Mouse (Mus musculus) embryonic facial prominence, embryonic 15.5 days (tissue): ENCODE measurements around the gene Itga9. TPM values are rescaled to one million over a fixed set of nuclear protein-coding genes. Genes with fewer than 3 reads are reported as not detected.

Source experiments
- ATAC-seq: fragments of 200-750 bp; cut with Nextera tagmentation; 2 replicates; pipeline ENCODE4 v1.8.0; 2017; ENCODE audit warnings: low read depth, moderate TSS enrichment; ENCODE audit not compliant: insufficient number of reproducible peaks, low FRiP score, low TSS enrichment
- H3K27ac ChIP-seq: fragments of 300-500 bp; sonication (generic); replicated peaks from 2 replicates; pipeline ENCODE4 v1.5.1; 2015; ENCODE audit warnings: mild to moderate bottlenecking, inconsistent platforms
- H3K27me3 ChIP-seq: fragments of 300-500 bp; sonication (generic); 2 replicates; pipeline ENCODE4 v1.6.1; 2015; ENCODE audit warnings: inconsistent platforms
- H3K36me3 ChIP-seq: fragments of 300-500 bp; sonication (generic); 2 replicates; pipeline ENCODE4 v1.6.1; 2015; ENCODE audit warnings: mild to moderate bottlenecking, inconsistent platforms
- H3K4me1 ChIP-seq: fragments of 300-500 bp; sonication (generic); 2 replicates; pipeline ENCODE4 v1.6.1; 2015; ENCODE audit warnings: inconsistent platforms
- H3K4me2 ChIP-seq: fragments of 300-500 bp; sonication (generic); replicated peaks from 2 replicates; pipeline ENCODE4 v1.6.1; 2015; ENCODE audit warnings: mild to moderate bottlenecking, inconsistent platforms
- H3K4me3 ChIP-seq: fragments of 300-500 bp; sonication (generic); replicated peaks from 2 replicates; pipeline ENCODE4 v1.5.1; 2015; ENCODE audit warnings: mild to moderate bottlenecking, inconsistent platforms
- H3K9ac ChIP-seq: fragments of 300-500 bp; sonication (generic); 2 replicates; pipeline ENCODE4 v1.6.1; 2015; ENCODE audit warnings: inconsistent platforms
- H3K9me3 ChIP-seq: fragments of 300-500 bp; sonication (generic); replicated peaks from 2 replicates; pipeline ENCODE4 v1.6.1; 2016; ENCODE audit warnings: inconsistent platforms
- WGBS: fragments of 180-500 bp; shearing (Covaris S2); methylation state at CpG from one replicate; pipeline ENCODE4 v1.1.7; 2015; 5-methylcytosine and 5-hydroxymethylcytosine counted together
- polyA plus RNA-seq: library from polyadenylated mRNA; unstranded; fragments of >200 nt; fragmentation: Nextera tagmentation; extraction: Ambion mirVana; gene quantifications from 2 replicates; pipeline ENCODE4 v1.2.1, GENCODE M21; 2015

Gene Itga9
- polyA plus RNA-seq, 1 experiment from 2014 or later: 14.7 TPM

DNA sequence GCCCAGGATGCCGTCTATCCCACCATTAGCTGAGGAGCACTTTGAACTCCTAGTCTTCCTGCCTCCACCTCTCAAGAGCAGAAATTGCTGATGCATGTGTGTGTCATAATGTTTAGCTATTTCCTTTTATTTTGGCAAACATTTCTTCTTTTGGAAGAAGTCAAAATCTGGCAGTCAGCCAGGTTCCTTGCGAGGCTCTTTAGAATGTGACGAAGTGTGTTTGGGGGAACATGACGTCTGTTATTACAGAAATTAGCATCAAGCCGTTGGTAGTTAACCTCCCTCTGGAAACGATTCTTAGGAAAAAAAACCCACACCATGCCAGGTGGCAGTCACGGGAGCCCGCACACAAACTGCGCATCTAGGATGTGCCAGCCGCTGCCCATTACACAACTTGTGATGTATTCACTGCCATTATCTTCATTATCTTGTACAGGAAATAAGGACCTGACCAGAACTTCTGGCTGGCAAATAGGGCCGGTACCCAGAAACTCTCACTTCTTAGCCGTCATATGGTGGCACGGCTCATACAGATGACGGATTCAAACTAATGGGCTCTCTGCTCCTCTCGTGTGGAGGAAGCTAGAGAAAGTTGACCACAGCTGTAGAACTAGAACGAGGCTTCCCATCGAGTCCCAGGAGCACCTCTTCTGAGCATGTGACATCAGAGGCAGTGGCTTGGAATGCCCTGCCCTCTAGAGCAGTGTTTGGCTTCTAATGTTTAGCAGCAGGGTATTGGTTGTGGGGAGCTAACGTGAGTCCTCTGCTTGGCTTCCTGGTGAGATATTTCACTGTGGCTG is 99.9 kb downstream of the Itga9 start:
- Histone ChIP-seq H3K4me1 (peaks cover 28% of the 10 kb centered on the region), H3K4me3 (no peak overlapping the region), H3K36me3 (peaks cover 5% of the 10 kb centered on the region; the same call in 1 of the 2 replicates), H3K27ac (no peak overlapping the region; the same call in 1 of the 2 replicates), H3K9me3 (no peaks in the 10 kb centered on the region), H3K27me3 (no peaks in the 10 kb centered on the region), H3K9ac (no peak overlapping the region), H3K4me2 (no peak overlapping the region)
- WGBS: 32% methylated on average over 18 of the region's 18 CpGs
- ATAC-seq: 0 out of 2 replicates have a peak, but pooled peaks have one; percentile 16

DNA sequence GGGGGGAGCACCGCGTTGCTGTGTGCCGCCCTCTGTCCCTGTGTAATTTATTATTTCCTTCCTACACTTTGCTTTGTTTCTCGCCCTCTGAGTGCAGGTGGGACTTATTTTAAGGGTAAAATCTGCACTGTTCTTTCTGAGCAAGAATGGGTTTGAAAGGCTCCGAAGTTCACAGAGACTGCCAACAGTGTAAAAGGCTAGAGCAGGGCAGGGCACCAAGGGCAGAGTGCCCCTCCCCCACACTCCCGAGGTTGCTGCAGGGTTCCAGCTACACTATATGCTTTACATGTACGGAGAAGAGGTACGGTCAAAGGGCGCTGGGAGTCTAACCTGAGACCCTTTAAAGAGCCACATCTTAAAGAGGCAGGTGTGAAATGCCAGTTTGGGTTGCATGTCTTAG is 104.1 kb downstream of the Itga9 start:
- Histone ChIP-seq H3K9me3 (no peaks in the 10 kb centered on the region), H3K27ac (no peak overlapping the region), H3K4me1 (peaks cover 12% of the 10 kb centered on the region), H3K4me2 (no peak overlapping the region), H3K9ac (no peak overlapping the region), H3K27me3 (no peaks in the 10 kb centered on the region), H3K36me3 (peaks cover 5% of the 10 kb centered on the region; the same call in 1 of the 2 replicates), H3K4me3 (no peak overlapping the region)
- WGBS: 70% methylated on average over 9 of the region's 9 CpGs
- ATAC-seq: no peak

DNA sequence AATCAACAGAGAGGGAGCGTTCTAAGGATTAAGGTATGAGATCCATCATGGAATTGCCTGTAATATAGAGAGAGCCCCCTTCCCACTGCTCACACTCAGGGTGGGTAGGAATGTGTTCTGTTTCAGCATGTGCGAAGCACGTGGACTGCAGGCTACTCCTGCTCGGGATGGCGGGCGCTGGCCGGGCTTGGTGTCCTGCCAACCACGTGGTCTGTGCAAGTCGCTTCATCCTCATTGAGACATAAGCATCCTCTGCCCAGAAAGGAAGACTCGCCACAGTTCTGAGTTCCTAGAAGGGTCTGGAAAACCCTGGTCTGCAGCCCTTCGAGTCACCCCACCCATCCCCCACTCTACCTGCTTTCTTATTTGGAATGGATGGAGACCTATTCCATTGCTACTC is 105.3 kb downstream of the Itga9 start:
- Histone ChIP-seq H3K4me1 (peaks cover 1% of the 10 kb centered on the region), H3K36me3 (peaks cover 5% of the 10 kb centered on the region; the same call in 1 of the 2 replicates), H3K27ac (no peak overlapping the region), H3K27me3 (no peaks in the 10 kb centered on the region), H3K4me3 (no peak overlapping the region), H3K9ac (no peak overlapping the region), H3K4me2 (no peak overlapping the region), H3K9me3 (no peaks in the 10 kb centered on the region)
- WGBS: 61% methylated on average over 11 of the region's 11 CpGs
- 0 out of 2 replicates have a peak, but pooled peaks have one; percentile 12 for ATAC-seq

DNA sequence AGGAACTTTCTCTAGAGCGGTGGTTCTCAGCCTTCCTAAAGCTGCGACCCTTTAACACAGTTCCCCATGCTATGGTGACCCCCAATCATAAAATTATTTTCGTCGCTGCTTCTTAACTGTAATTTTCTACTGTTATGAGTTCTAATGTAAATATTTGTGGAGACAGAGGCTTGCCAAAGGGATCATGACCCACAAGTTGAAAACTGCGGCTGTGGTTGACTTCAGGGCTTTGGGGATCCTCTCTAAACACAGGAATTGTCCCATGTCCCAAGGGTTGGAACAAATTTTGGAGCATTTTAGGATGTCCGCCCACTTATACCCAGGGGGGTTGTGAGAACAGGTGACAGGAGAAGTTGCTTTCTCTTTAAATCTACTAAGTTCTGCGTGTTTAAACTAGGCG is 107.0 kb downstream of the Itga9 start:
- H3K27me3 ChIP-seq: no peaks in the 10 kb centered on the region
- 80% methylated on average over 8 of the region's 8 CpGs for WGBS
- H3K27ac ChIP-seq: no peak overlapping the region
- no peaks in the 10 kb centered on the region for H3K9me3 ChIP-seq
- no peak for ATAC-seq
- no peak overlapping the region for H3K4me3 ChIP-seq
- H3K4me2 ChIP-seq: no peak overlapping the region
- H3K9ac ChIP-seq: no peak overlapping the region
- H3K4me1 ChIP-seq: 0 out of 2 replicates have a peak, but pooled peaks cover 14% of the 10 kb centered on the region
- H3K36me3 ChIP-seq: no peaks in the 10 kb centered on the region; the same call in 1 of the 2 replicates

DNA sequence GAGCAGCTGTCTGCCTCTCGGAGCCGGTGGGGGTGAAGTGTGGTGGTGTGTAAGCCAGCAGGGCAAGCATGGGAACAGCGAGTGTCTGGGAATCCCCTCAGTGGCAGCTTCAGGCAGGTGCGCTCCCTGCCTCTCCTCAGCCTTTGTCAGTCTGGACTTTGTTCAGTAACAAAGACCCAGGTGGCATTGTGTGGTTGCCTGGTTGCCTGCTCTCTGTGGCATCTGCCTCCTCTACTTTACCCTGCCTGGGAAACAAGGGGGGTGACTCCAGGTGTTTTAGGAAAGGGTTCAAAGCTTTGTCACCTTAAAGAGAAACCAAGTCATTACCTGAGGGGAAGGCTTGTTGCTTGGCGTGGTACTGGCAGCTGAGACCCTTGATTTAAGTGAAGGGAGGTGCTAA is 108.0 kb downstream of the Itga9 start:
- Histone ChIP-seq H3K27me3 (no peaks in the 10 kb centered on the region), H3K36me3 (no peaks in the 10 kb centered on the region; the same call in 1 of the 2 replicates), H3K4me1 (0 out of 2 replicates have a peak, but pooled peaks cover 14% of the 10 kb centered on the region), H3K9ac (no peak overlapping the region), H3K4me2 (no peak overlapping the region), H3K4me3 (no peak overlapping the region), H3K27ac (no peak overlapping the region), H3K9me3 (no peaks in the 10 kb centered on the region)
- ATAC-seq: peak; percentile 31; the same call in 1 of the 2 replicates
- WGBS: 77% methylated on average over 5 of the region's 5 CpGs

DNA sequence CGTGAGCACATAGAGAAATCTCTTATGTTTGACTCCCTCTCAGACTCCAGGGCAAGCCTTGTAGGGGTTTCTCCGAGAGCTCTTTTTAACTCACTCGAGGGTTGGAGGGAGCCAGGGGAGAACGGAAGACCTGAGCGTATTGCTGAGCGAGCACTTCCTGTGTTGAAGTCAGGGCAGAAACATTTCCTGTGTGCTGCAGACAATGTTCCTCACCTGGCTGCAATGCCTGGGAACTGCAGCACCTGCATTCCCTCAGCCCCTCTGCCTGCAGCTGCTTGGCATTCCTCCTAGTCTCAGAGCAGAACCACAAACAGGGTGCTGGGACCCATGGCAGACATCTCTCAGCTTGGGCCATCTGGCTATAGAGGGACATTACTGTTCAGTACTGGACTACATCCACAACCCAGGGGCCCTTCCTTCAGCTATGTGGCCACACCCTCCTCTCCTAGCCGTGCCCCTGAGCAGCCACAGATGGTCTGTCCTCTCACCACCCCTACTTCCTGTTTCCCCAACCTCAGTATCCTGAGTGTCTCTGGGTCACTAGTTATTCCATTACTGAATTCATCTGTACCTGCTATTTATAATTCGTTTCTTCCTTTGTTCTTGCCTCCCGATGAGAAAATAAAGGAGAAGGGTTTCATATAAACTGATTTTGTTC is 109.6 kb downstream of the Itga9 start:
- ATAC-seq: no peak
- Histone ChIP-seq H3K4me2 (no peak overlapping the region), H3K9ac (no peak overlapping the region), H3K9me3 (no peaks in the 10 kb centered on the region), H3K4me3 (no peak overlapping the region), H3K27ac (no peak overlapping the region), H3K36me3 (no peaks in the 10 kb centered on the region; the same call in 1 of the 2 replicates), H3K27me3 (no peaks in the 10 kb centered on the region), H3K4me1 (0 out of 2 replicates have a peak, but pooled peaks cover 14% of the 10 kb centered on the region)
- 78% methylated on average over 9 of the region's 9 CpGs for WGBS

DNA sequence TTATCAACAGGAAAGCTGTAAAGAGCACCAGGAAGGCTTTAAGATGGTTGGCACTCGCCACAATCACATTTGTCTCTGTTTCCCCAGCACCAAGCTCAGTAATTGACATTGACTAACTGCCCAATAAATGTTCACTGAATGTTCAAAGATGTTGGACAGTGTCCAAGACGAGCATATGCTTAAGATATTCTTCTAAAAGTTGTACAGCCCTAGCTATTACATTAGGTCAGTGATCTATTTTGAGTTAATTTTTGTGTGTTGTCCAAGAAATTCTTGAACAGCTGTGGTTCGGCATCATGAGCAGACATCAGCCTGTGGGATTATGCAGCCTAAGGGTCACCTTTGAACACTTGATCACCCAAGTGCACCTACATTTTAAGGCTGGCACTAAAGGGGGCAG is 110.9 kb downstream of the Itga9 start:
- no peak overlapping the region for H3K4me2 ChIP-seq
- ATAC-seq: no peak

DNA sequence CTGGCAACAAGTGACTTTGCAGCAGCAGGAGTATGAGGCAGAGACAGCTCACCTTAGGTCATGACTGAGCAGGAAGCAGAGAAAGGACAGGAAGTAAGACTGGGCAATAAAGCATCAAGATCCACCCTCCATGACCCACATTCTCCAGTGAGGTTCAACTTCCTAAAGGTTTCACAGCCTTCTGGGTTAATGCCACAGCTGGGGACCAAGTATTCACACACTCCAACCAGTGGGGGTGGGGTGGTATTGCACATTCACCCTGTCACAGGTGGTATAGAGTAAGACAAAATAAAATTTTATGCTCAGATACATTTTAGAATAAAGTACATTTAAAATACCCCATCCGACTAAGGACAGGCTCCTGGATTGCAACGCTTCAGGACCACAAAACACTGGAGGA is 112.0 kb downstream of the Itga9 start:
- Histone ChIP-seq H3K9ac (no peak overlapping the region), H3K27me3 (no peaks in the 10 kb centered on the region), H3K4me3 (no peak overlapping the region), H3K9me3 (no peaks in the 10 kb centered on the region), H3K36me3 (no peaks in the 10 kb centered on the region; the same call in 1 of the 2 replicates), H3K4me1 (0 out of 2 replicates have a peak, but pooled peaks cover 14% of the 10 kb centered on the region), H3K4me2 (no peak overlapping the region), H3K27ac (no peak overlapping the region)
- WGBS: 97% methylated on average over 2 of the region's 2 CpGs
- ATAC-seq: no peak

More for the DNA sequence above, 110.9 kb downstream of the Itga9 start:
- WGBS: 40% methylated on average over 3 of the region's 3 CpGs
- Histone ChIP-seq H3K9ac (no peak overlapping the region), H3K27ac (no peak overlapping the region), H3K36me3 (no peaks in the 10 kb centered on the region; the same call in 1 of the 2 replicates), H3K4me1 (0 out of 2 replicates have a peak, but pooled peaks cover 14% of the 10 kb centered on the region), H3K27me3 (no peaks in the 10 kb centered on the region), H3K4me3 (no peak overlapping the region), H3K9me3 (no peaks in the 10 kb centered on the region)

DNA sequence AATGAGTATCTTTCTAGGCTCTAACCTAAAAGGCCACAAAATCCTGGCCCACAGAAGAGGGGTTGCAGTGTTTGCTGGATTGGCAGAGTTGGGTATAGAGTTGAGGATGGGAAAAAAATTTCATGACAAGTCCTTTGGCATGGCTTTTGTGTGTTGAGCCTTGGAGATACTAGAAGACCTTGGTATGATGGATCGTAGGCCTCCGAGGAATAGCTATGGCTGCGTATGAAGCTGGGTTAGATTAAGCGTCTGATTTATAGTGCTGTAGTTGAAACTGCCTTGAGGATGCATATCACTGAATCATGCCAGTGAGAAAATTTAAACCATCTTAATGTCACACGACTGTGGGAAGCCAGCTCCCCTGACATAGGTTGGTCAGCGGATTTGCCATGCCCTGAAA is 114.6 kb downstream of the Itga9 start:
- H3K36me3 ChIP-seq: no peaks in the 10 kb centered on the region; the same call in 1 of the 2 replicates
- no peak overlapping the region for H3K27ac ChIP-seq
- WGBS: 85% methylated on average over 6 of the region's 6 CpGs
- H3K27me3 ChIP-seq: no peaks in the 10 kb centered on the region
- no peak overlapping the region for H3K4me3 ChIP-seq
- no peak overlapping the region for H3K9ac ChIP-seq
- H3K4me2 ChIP-seq: no peak overlapping the region
- no peak for ATAC-seq
- H3K9me3 ChIP-seq: no peaks in the 10 kb centered on the region
- H3K4me1 ChIP-seq: 0 out of 2 replicates have a peak, but pooled peaks cover 14% of the 10 kb centered on the region

DNA sequence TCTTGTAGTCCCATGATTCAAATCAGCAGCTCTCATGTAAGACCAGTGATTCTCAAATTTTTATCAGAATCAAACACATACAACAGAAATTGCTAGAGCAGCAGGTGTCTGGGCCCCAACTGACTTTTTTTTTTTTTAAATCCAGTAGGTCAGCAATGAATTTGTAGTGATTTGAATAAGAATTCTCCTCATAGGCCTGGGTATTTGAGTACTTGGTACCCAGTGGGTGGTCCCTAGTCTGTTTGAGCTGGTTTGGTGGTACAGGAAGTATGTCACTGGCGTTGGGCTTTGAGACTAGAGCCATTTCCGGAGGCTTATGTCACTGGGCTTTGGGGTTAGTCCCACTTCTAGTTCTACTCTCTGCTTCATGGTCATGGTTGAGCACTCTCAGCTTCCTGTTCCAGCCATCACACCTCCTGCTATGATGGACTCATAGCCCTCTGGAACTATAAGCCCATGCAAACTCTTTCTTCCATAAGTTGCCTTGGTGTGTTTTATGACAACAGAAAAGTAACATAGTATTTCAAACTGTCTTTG is 116.4 kb downstream of the Itga9 start:
- Histone ChIP-seq H3K9ac (no peak overlapping the region), H3K4me2 (no peak overlapping the region), H3K27ac (no peak overlapping the region), H3K9me3 (no peaks in the 10 kb centered on the region), H3K4me3 (no peak overlapping the region), H3K36me3 (no peaks in the 10 kb centered on the region), H3K27me3 (no peaks in the 10 kb centered on the region), H3K4me1 (0 out of 2 replicates have a peak, but pooled peaks cover 5% of the 10 kb centered on the region)
- WGBS: 88% methylated on average over 2 of the region's 2 CpGs
- no peak for ATAC-seq

DNA sequence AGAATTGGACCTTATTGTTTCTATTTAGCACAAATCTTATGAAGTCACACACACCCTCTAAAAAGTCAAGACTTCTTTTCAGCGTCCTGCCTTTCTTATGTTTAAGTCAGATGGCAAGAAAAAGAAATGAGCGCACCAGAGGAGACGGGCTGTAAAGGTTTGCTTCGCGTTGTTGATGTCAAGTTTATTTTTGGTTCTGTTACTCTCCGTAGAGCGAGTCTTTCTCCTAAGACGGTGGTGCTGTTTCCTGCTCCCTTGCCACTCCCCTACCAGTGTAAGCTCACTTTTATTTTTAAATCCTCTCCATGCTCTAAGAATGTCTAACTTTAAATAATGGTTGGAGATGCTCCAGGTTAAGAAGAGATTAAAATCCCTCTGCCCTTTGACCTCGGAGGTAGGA is 118.6 kb downstream of the Itga9 start:
- Histone ChIP-seq H3K9me3 (no peaks in the 10 kb centered on the region), H3K27ac (no peak overlapping the region), H3K4me2 (no peak overlapping the region), H3K4me3 (no peak overlapping the region), H3K4me1 (peaks cover 19% of the 10 kb centered on the region), H3K9ac (no peak overlapping the region), H3K36me3 (no peaks in the 10 kb centered on the region), H3K27me3 (no peaks in the 10 kb centered on the region)
- 73% methylated on average over 9 of the region's 9 CpGs for WGBS
- no peak for ATAC-seq
